Mouse (Mus musculus): ENCODE results near the gene Jakmip3.

DNA sequence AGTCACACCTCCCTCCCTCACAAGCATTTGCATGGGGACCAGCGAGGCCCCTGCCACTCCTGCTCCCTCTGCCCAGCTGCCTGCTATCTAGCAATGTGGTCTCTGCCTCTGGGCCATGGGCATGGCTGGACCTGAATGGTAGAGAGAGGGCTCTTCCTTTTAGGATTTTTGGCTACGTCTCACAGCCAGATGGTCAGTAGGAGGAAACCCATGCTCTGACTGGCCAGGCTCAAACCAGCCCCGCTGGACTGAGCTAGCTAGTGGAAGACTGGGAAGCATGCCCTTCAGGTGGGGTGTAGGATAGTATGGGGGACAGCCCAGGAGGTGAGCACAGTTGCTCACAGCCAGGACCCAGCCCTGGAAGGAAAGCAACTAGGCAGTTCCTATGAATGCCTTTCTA, 161.3 kb downstream of the Jakmip3 start:
- TF ChIP-seq ZNF384 (IDR thresholded peaks at IDR 0.05; ENCODE audit: low read depth, low read length) (no peak), MAFK (IDR thresholded peaks at IDR 0.05; ENCODE audit: insufficient read depth, low read depth, low read length) (no peak), CHD2 (IDR thresholded peaks at IDR 0.05; ENCODE audit: low read depth, low read length) (no peak)
